Mouse (Mus musculus): ENCODE measurements around the gene Igf2bp3. TPM values are rescaled to one million over a fixed set of nuclear protein-coding genes. Genes with fewer than 3 reads are reported as not detected.

Gene Igf2bp3
- polyA plus RNA-seq, 1 experiment from 2014 or later, result 39.2 TPM

- Histone ChIP-seq H3K9ac (replicated peaks; ENCODE audit: low read length) (no peak overlapping the region), H3K36me3 (ENCODE audit: control insufficient read depth, insufficient read depth, low read length) (no peaks in the 10 kb centered on the region), H3K9me3 (ENCODE audit: control insufficient read depth, low read length) (no peaks in the 10 kb centered on the region), H3K4me3 (replicated peaks; ENCODE audit: low read depth, low read length) (no peak overlapping the region), H3K27ac (replicated peaks; ENCODE audit: low read depth, low read length) (no peak overlapping the region), H3K27me3 (ENCODE audit: control insufficient read depth, insufficient read depth, low read length) (no peaks in the 10 kb centered on the region), H3K4me1 (ENCODE audit: control insufficient read depth, insufficient read depth, low read length) (no peaks in the 10 kb centered on the region), H3K4me2 (ENCODE audit: low read length) (no peak overlapping the region)
- WGBS, result 77% methylated on average over 11 of the region's 11 CpGs
- ATAC-seq (ENCODE audit: low FRiP score, low TSS enrichment), result no peak
- DNase-seq, result no peak
Observed at GRCm38 (mm10) chr6:49224923-49225727, 10.4 kb upstream of the Igf2bp3 start.

DNA sequence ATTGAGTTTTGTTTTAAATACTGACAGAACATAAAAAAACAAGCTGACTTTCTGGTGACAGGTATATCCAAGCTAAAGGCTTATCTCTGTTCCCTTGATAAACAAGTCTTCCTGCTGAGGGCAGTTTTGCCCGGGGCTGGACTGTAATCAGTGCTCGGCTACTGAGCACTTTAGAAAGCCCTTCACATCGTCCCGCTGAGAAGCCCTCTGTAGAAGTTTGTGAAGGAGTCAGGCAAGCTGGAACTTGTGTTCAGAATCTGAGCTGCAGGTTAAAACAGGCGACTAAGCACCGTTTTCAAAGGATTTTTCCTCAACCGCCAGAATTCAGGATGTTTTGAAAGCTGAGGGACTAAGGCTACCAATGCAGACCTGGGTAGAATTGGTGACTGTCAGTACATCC is 7.1 kb upstream of the Igf2bp3 start:
- no peaks in the 10 kb centered on the region for H3K36me3 ChIP-seq (ENCODE audit: control insufficient read depth, insufficient read depth, low read length)
- no peaks in the 10 kb centered on the region for H3K27me3 ChIP-seq (ENCODE audit: control insufficient read depth, insufficient read depth, low read length)
- H3K27ac ChIP-seq (replicated peaks; ENCODE audit: low read depth, low read length), result no peak overlapping the region
- H3K4me3 ChIP-seq (replicated peaks; ENCODE audit: low read depth, low read length), result no peak overlapping the region
- no peaks in the 10 kb centered on the region for H3K9me3 ChIP-seq (ENCODE audit: control insufficient read depth, low read length)
- ATAC-seq (ENCODE audit: low FRiP score, low TSS enrichment) (no peak), DNase-seq (no peak)
- WGBS, result 2% methylated on average over 7 of the region's 7 CpGs
- H3K9ac ChIP-seq (replicated peaks; ENCODE audit: low read length), result no peak overlapping the region
- H3K4me1 ChIP-seq (ENCODE audit: control insufficient read depth, insufficient read depth, low read length), result peaks cover 3% of the 10 kb centered on the region; the same call in 1 of the 2 replicates
- no peak overlapping the region for H3K4me2 ChIP-seq (ENCODE audit: low read length)

- no peaks in the 10 kb centered on the region for H3K36me3 ChIP-seq (ENCODE audit: control insufficient read depth, insufficient read depth, low read length)
- H3K9ac ChIP-seq (replicated peaks; ENCODE audit: low read length), result no peak overlapping the region
- no peaks in the 10 kb centered on the region for H3K9me3 ChIP-seq (ENCODE audit: control insufficient read depth, low read length)
- no peak overlapping the region for H3K4me3 ChIP-seq (replicated peaks; ENCODE audit: low read depth, low read length)
- peak overlapping the region; percentile 35 for H3K4me2 ChIP-seq (ENCODE audit: low read length)
- DNase-seq (no peak), ATAC-seq (ENCODE audit: low FRiP score, low TSS enrichment) (no peak)
- H3K4me1 ChIP-seq (ENCODE audit: control insufficient read depth, insufficient read depth, low read length), result peaks cover 3% of the 10 kb centered on the region; the same call in 1 of the 2 replicates
- 2% methylated on average over 16 of the region's 16 CpGs for WGBS
- no peak overlapping the region for H3K27ac ChIP-seq (replicated peaks; ENCODE audit: low read depth, low read length)
- H3K27me3 ChIP-seq (ENCODE audit: control insufficient read depth, insufficient read depth, low read length), result no peaks in the 10 kb centered on the region
Observed at GRCm38 (mm10) chr6:49219920-49220604, 5.3 kb upstream of the Igf2bp3 start.

DNA sequence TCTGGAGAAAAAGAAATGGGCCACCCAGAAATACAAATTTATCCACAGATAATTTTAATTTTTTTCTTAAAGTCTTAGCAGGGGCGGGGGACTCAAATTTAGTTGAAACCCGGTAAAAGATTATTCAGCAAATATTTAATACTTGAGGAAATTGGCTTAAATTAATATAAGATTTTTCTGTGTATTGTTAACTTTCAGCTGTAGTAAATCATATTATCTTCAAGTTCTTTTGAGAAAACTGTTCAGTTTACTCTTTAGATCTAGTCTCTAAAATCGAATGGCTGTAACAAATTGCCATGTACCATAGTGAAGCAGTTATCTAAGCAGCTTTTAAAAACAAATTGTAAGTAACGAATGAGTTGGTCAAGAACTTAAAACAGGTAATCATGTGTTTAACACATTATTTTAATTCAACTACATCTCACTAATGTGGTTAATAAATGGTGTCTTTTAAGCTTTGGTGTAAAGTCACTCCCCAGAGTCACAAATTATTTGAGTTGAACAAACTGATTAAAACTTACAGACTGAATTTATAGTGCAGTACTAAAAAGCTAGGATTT is 4.3 kb upstream of the Igf2bp3 start:
- Histone ChIP-seq H3K27ac (replicated peaks; ENCODE audit: low read depth, low read length) (no peak overlapping the region), H3K9ac (replicated peaks; ENCODE audit: low read length) (no peak overlapping the region), H3K4me3 (replicated peaks; ENCODE audit: low read depth, low read length) (no peak overlapping the region), H3K27me3 (ENCODE audit: control insufficient read depth, insufficient read depth, low read length) (no peaks in the 10 kb centered on the region), H3K4me1 (ENCODE audit: control insufficient read depth, insufficient read depth, low read length) (peaks cover 3% of the 10 kb centered on the region; the same call in 1 of the 2 replicates), H3K4me2 (ENCODE audit: low read length) (no peak overlapping the region), H3K9me3 (ENCODE audit: control insufficient read depth, low read length) (no peaks in the 10 kb centered on the region), H3K36me3 (ENCODE audit: control insufficient read depth, insufficient read depth, low read length) (no peaks in the 10 kb centered on the region)
- ATAC-seq (ENCODE audit: low FRiP score, low TSS enrichment), result no peak
- no peak for DNase-seq
- 8% methylated on average over 4 of the region's 4 CpGs for WGBS

DNA sequence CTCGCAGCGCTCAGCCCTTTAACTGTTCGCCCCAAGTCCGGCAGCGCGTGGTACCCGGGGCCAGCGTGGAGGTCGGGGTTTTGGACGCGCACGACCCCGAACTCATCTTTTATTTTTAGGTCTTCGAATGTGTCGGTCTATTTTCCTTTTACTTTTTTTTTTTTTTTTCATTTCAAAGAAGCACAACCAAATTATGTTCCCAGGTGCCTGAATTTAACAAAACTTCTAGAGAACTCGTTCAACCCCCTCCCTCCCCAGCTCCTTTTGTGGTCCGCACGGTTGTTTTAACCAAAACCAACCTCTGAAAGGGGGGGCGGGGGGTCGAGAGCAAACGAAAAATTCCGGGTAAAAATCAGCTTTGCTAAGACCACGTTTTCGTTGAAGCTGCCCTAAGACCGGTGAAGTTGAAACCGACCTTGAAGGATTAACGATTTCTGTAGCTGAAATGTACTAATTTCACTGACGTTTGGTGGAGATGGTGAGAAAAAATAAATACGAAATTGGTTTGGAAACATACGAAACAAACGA is 3.6 kb upstream of the Igf2bp3 start:
- peak; percentile 47 for DNase-seq

DNA sequence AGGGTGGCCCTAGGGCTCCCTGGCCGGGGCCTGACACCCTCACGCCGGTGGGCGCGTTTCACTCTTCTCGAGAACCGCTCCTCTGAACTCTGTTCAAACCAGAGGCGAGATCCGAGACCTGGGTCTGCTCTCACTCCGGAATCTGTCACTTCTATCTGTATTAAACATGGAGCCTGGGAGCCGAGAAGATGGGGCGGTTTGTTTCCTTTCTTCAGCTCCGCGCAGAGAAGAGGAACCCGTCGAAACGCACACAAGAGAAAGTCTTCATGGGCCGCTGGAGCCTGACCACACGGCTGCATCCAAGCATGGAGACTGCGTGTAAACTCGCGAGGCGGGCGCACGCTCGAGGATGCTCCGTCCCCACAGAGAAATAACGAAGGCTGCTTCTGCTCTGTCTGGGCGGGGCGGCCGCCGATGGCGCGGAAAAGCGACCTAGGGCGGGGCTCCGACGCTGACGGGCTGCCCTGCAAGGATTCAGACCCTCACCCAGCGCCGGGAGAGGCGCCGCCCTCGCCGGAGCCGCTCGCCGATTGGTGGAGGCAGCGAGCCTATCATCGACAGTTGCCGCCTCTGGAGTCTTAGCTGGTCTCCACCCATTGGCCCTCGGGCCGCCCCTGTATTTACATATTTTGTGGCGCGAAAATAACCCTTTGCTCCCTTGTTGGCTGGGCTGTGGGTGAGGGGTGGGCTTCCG is 3.0 kb upstream of the Igf2bp3 start:
- WGBS, result under 1% methylated on average over 56 of the region's 56 CpGs
- peak overlapping the region; percentile 87 for H3K27ac ChIP-seq (replicated peaks; ENCODE audit: low read depth, low read length)
- H3K9me3 ChIP-seq (ENCODE audit: control insufficient read depth, low read length), result no peaks in the 10 kb centered on the region
- no peaks in the 10 kb centered on the region for H3K27me3 ChIP-seq (ENCODE audit: control insufficient read depth, insufficient read depth, low read length)
- peak; percentile 94 for ATAC-seq (ENCODE audit: low FRiP score, low TSS enrichment)
- no peaks in the 10 kb centered on the region for H3K36me3 ChIP-seq (ENCODE audit: control insufficient read depth, insufficient read depth, low read length)
- H3K4me1 ChIP-seq (ENCODE audit: control insufficient read depth, insufficient read depth, low read length), result peaks cover 6% of the 10 kb centered on the region
- peak overlapping the region; percentile 59 for H3K9ac ChIP-seq (replicated peaks; ENCODE audit: low read length)
- H3K4me2 ChIP-seq (ENCODE audit: low read length), result peak overlapping the region; percentile 79
- peak overlapping the region; percentile 55 for H3K4me3 ChIP-seq (replicated peaks; ENCODE audit: low read depth, low read length)
- DNase-seq, result peak; percentile 98

More for the DNA sequence above, 3.6 kb upstream of the Igf2bp3 start:
- Histone ChIP-seq H3K9ac (replicated peaks; ENCODE audit: low read length) (no peak overlapping the region), H3K9me3 (ENCODE audit: control insufficient read depth, low read length) (no peaks in the 10 kb centered on the region), H3K4me1 (ENCODE audit: control insufficient read depth, insufficient read depth, low read length) (peaks cover 3% of the 10 kb centered on the region; the same call in 1 of the 2 replicates), H3K27ac (replicated peaks; ENCODE audit: low read depth, low read length) (no peak overlapping the region), H3K36me3 (ENCODE audit: control insufficient read depth, insufficient read depth, low read length) (no peaks in the 10 kb centered on the region), H3K4me2 (ENCODE audit: low read length) (peak overlapping the region; percentile 79), H3K27me3 (ENCODE audit: control insufficient read depth, insufficient read depth, low read length) (no peaks in the 10 kb centered on the region), H3K4me3 (replicated peaks; ENCODE audit: low read depth, low read length) (peak overlapping the region; percentile 55)
- whole genome bisulfite sequencing, result under 1% methylated on average over 31 of the region's 31 CpGs
- no peak for ATAC-seq (ENCODE audit: low FRiP score, low TSS enrichment)

GRCm38 (mm10) chr6:49216811-49217542 is 2.2 kb upstream of the Igf2bp3 start:
- peaks cover 14% of the 10 kb centered on the region for H3K4me1 ChIP-seq (ENCODE audit: control insufficient read depth, insufficient read depth, low read length)
- H3K36me3 ChIP-seq (ENCODE audit: control insufficient read depth, insufficient read depth, low read length), result no peaks in the 10 kb centered on the region
- 2% methylated on average over 11 of the region's 11 CpGs for WGBS
- no peaks in the 10 kb centered on the region for H3K27me3 ChIP-seq (ENCODE audit: control insufficient read depth, insufficient read depth, low read length)
- H3K4me3 ChIP-seq (replicated peaks; ENCODE audit: low read depth, low read length), result peak overlapping the region; percentile 55
- no peaks in the 10 kb centered on the region for H3K9me3 ChIP-seq (ENCODE audit: control insufficient read depth, low read length)
- H3K27ac ChIP-seq (replicated peaks; ENCODE audit: low read depth, low read length), result peak overlapping the region; percentile 87
- ATAC-seq (ENCODE audit: low FRiP score, low TSS enrichment) (no peak), DNase-seq (no peak)
- H3K4me2 ChIP-seq (ENCODE audit: low read length), result peak overlapping the region; percentile 82
- peak overlapping the region; percentile 59 for H3K9ac ChIP-seq (replicated peaks; ENCODE audit: low read length)
